In genomic region chr4:132672697-132673096, GRCm38 (mm10) we compare ENCODE assay signal across 28 mouse cellular contexts.
"Had no signal": no experiment of that assay in that cellular context is flagged by ENCODE, and none has a peak within 500 bp of the region (broad histone marks: within the 10 kb centered on the region; RNA-seq: fewer than 3 reads in every experiment).

No protein-coding gene starts in this region.

- H3K4me2 ChIP-seq: embryonic facial prominence, embryonic 12.5 days; embryonic facial prominence, embryonic 13.5 days; embryonic facial prominence, embryonic 15.5 days; forebrain, embryonic 12.5 days; forebrain, embryonic 13.5 days; forebrain, embryonic 15.5 days had no signal

- ATAC-seq: forebrain, embryonic 13.5 days; forebrain, embryonic 14.5 days; forebrain, embryonic 15.5 days; forebrain, embryonic 16.5 days; forebrain, postnatal 0 days had no signal

- DNase-seq: cerebellum, adult 8-10 months; cerebellum, adult 9-10 months; cerebellum, adult 9-11 months; cerebellum, postnatal 10 days; cerebellum, postnatal 14 days; cerebellum, postnatal 25 days; cerebellum, postnatal 36 days; embryo, embryonic 11 days; forebrain, postnatal 0 days; gastrocnemius, adult 2 months; gastrocnemius, postnatal 10 days; gastrocnemius, postnatal 14 days; gastrocnemius, postnatal 25 days; gastrocnemius, postnatal 36 days; heart, adult 11 months; heart, adult 18-20 months; heart, adult 2 months had no signal

- H3K9me3 ChIP-seq: embryonic facial prominence, embryonic 10.5 days; embryonic facial prominence, embryonic 12.5 days; embryonic facial prominence, embryonic 13.5 days; embryonic facial prominence, embryonic 15.5 days; forebrain, embryonic 10.5 days; forebrain, embryonic 12.5 days; forebrain, embryonic 13.5 days; forebrain, embryonic 15.5 days had no signal

- H3K4me3 ChIP-seq: embryonic facial prominence, embryonic 10.5 days; embryonic facial prominence, embryonic 12.5 days; embryonic facial prominence, embryonic 13.5 days; embryonic facial prominence, embryonic 15.5 days; erythroblast, embryonic 14.5 days; forebrain, embryonic 10.5 days; forebrain, embryonic 12.5 days; forebrain, embryonic 13.5 days; forebrain, embryonic 15.5 days; gastrocnemius, adult 2 months; heart, adult 2 months had no signal

- H3K4me1 ChIP-seq: embryonic facial prominence, embryonic 10.5 days; embryonic facial prominence, embryonic 12.5 days; embryonic facial prominence, embryonic 13.5 days; embryonic facial prominence, embryonic 15.5 days; forebrain, embryonic 10.5 days; forebrain, embryonic 12.5 days; forebrain, embryonic 13.5 days; forebrain, embryonic 15.5 days had no signal

- H3K27ac ChIP-seq: embryonic facial prominence, embryonic 10.5 days; embryonic facial prominence, embryonic 12.5 days; embryonic facial prominence, embryonic 13.5 days; embryonic facial prominence, embryonic 15.5 days; forebrain, embryonic 10.5 days; forebrain, embryonic 12.5 days; forebrain, embryonic 13.5 days; forebrain, embryonic 15.5 days; gastrocnemius, adult 2 months; heart, adult 2 months had no signal

- H3K9ac ChIP-seq: embryonic facial prominence, embryonic 12.5 days; embryonic facial prominence, embryonic 13.5 days; embryonic facial prominence, embryonic 15.5 days; forebrain, embryonic 12.5 days; forebrain, embryonic 13.5 days; forebrain, embryonic 15.5 days; forebrain, postnatal 0 days had no signal

- H3K27me3 ChIP-seq: embryonic facial prominence, embryonic 12.5 days; embryonic facial prominence, embryonic 13.5 days; embryonic facial prominence, embryonic 15.5 days; forebrain, embryonic 12.5 days; forebrain, embryonic 13.5 days; forebrain, embryonic 15.5 days had no signal
